Mouse (Mus musculus) megakaryocyte, embryonic 14.5 days (primary cell): ENCODE measurements at regions not wholly inside any gene's neighbourhood (a gene's known extent, or its start where the extent isn't known, plus 50 kb on each side); places are given as distances from the start of the nearest gene placed in this dataset.

Experiments
- FLI1 ChIP-seq: IDR thresholded peaks from 2 replicates; pipeline ENCODE4 v1.6.1; 2012; ENCODE audit warnings: low read length, inconsistent platforms, mixed read lengths
- GATA1 ChIP-seq: IDR thresholded peaks from 3 replicates; pipeline ENCODE4 v1.6.1; 2012; ENCODE audit warnings: mixed read lengths, low read length, inconsistent platforms, borderline replicate concordance

DNA sequence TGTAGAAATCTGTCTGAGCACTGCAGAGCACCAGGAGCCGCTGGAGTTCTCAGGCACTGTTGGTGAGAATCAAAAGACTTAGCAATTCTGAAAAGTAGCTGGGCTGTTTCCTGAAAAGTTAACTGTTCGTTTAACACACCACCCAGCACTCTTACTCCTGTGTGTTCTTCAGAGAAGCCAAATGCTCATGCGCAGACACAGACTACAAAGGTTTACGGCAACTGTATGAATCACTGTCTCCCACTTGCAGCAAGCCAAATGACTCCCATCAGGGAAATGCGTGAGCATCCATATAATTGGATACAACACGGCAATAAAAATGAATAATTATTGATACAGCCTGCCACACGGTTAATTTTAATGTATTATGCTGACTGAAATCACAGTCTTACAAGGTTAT is 220.0 kb upstream of the N4bp1 start:
- TF ChIP-seq FLI1 (no peak), GATA1 (no peak)
